Mouse (Mus musculus) intestine, embryonic 15.5 days (tissue): Measurements from ENCODE around the gene Esp16. TPM values are rescaled to one million over a fixed set of nuclear protein-coding genes. Genes with fewer than 3 reads are reported as not detected.
"Not testable (repeated sequence)": the region's sequence is repeated elsewhere in the genome, so short reads cannot be mapped to it uniquely, and the experiment has no call there.

Source experiments
- ATAC-seq: fragments of 200-750 bp; cut with Nextera tagmentation; 2 replicates; pipeline ENCODE4 v1.8.0; 2017; ENCODE audit warnings: moderate TSS enrichment, moderate library complexity
- H3K27ac ChIP-seq: fragments of 300-500 bp; sonication (generic); 2 replicates; pipeline ENCODE4 v1.5.1; 2015; ENCODE audit warnings: mild to moderate bottlenecking, inconsistent platforms
- H3K27me3 ChIP-seq: fragments of 300-500 bp; sonication (generic); replicated peaks from 2 replicates; pipeline ENCODE4 v1.6.1; 2015; ENCODE audit warnings: inconsistent platforms
- H3K36me3 ChIP-seq: fragments of 300-500 bp; sonication (generic); 2 replicates; pipeline ENCODE4 v1.6.1; 2015; ENCODE audit warnings: inconsistent platforms
- H3K4me1 ChIP-seq: fragments of 300-500 bp; sonication (generic); replicated peaks from 2 replicates; pipeline ENCODE4 v1.6.1; 2015; ENCODE audit warnings: inconsistent platforms
- H3K4me2 ChIP-seq: fragments of 300-500 bp; sonication (generic); replicated peaks from 2 replicates; pipeline ENCODE4 v1.6.1; 2015; ENCODE audit warnings: mild to moderate bottlenecking, inconsistent platforms
- H3K4me3 ChIP-seq: fragments of 300-500 bp; sonication (generic); replicated peaks from 2 replicates; pipeline ENCODE4 v1.5.1; 2015; ENCODE audit warnings: inconsistent platforms
- H3K9ac ChIP-seq: fragments of 300-500 bp; sonication (generic); 2 replicates; pipeline ENCODE4 v1.6.1; 2015; ENCODE audit warnings: inconsistent platforms
- H3K9me3 ChIP-seq: fragments of 300-500 bp; sonication (generic); 2 replicates; pipeline ENCODE4 v1.6.1; 2016; ENCODE audit warnings: inconsistent platforms
- WGBS: fragments of 180-500 bp; shearing (Covaris S2); methylation state at CpG from one replicate; pipeline ENCODE4 v1.1.7; 2015; 5-methylcytosine and 5-hydroxymethylcytosine counted together
- polyA plus RNA-seq: library from polyadenylated mRNA; unstranded; fragments of >200 nt; fragmentation: Nextera tagmentation; extraction: Ambion mirVana; gene quantifications from 2 replicates; pipeline ENCODE4 v1.2.1, GENCODE M21; 2015

Gene Esp16
- not detected in 2 replicates for polyA plus RNA-seq

DNA sequence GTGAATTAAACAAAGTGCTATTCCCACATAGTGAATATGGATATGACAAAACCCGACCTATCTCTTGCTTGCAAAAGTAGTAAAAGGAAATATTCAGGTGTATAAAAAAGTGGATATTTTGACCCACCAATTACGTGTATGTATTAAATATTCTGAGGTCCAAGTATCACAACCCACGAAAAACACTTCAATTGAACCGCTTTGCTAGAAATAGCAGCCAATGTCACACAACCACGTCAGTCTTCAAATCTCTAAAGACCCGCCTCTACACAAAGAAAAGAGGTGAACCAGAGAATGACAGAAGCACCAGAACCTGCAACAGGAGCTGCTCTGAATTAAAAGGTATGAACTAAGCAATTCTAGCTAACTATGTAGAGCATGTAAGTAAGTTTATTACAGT is at the start of gene Esp16:
Esp16 (plus strand) TSS at position 301 of the 400 bp plus-strand sequence.
- H3K9me3 ChIP-seq, H3K27ac ChIP-seq, H3K9ac ChIP-seq, H3K4me3 ChIP-seq, H3K27me3 ChIP-seq, H3K36me3 ChIP-seq, H3K4me1 ChIP-seq, H3K4me2 ChIP-seq, ATAC-seq: not testable (repeated sequence)
- 77% methylated on average over 6 of the region's 6 CpGs for WGBS

DNA sequence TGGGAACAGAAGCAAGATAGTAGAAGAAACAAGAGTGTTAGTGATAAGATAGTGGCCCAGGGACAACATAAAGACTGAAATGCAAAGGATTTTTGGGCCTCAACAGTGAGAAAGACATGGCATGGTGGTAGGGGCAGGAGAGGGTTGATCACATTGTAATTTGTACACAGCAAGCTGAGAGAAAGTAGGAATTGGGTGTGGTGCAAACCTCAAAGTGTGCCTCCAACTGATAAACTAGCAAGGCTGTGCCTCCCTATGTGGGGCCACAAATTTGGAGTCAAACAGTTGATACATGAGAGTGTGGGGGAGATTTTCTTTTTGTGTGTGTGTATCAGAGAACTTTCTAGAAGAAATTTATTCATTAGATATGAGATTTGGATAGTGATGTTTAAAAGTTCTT is 37.9 kb upstream of the Esp16 start:
- not testable (repeated sequence) for H3K27ac ChIP-seq, H3K4me1 ChIP-seq, H3K4me2 ChIP-seq, H3K4me3 ChIP-seq, H3K9ac ChIP-seq, H3K9me3 ChIP-seq, H3K27me3 ChIP-seq, ATAC-seq, H3K36me3 ChIP-seq

Other genes with a start within 250 kb of the Esp16 start
- gene Esp18, start 129.8 kb upstream of the Esp16 start, polyA plus RNA-seq: not detected in 2 replicates
- gene Esp15, start 104.8 kb downstream of the Esp16 start, polyA plus RNA-seq: not detected in 2 replicates